Mouse (Mus musculus) adrenal gland, postnatal 36 days (tissue): Measurements from ENCODE around the gene Slc17a5. TPM values are rescaled to one million over a fixed set of nuclear protein-coding genes. Genes with fewer than 3 reads are reported as not detected.

Experiments
- total RNA-seq, 2 experiments: library from RNA; stranded (reverse); gene quantifications; 2 replicates each; pipeline ENCODE4 v1.2.3; 2021

The Slc17a5 gene
- total RNA-seq, 2 experiments from 2014 or later, result 7.4 to 16.4 TPM

Other genes starting within 250 kb of the Slc17a5 start
- gene Gsta2, start 232.3 kb downstream of the Slc17a5 start, total RNA-seq, result 1 to 10 TPM in 1 of 2 experiments, not detected in 1; 9.2 TPM
- gene Dppa5a, start 219.9 kb downstream of the Slc17a5 start, total RNA-seq, result not detected
- not detected for gene Ooep, start 209.3 kb downstream of the Slc17a5 start, total RNA-seq
- gene Ddx43, start 192.3 kb downstream of the Slc17a5 start, total RNA-seq, result not detected
- 1 to 10 TPM in 1 of 2 experiments, under 1 TPM in 1; 0.69 to 1.4 TPM for gene Cgas, start 144.8 kb downstream of the Slc17a5 start, total RNA-seq
- 10 to 100 TPM; 29.4 to 30.8 TPM for gene Mto1, start 139.8 kb downstream of the Slc17a5 start, total RNA-seq
- gene Gm17324, start 139.3 kb downstream of the Slc17a5 start, total RNA-seq, result under 1 TPM in 1 of 2 experiments, not detected in 1; 0.30 TPM
- 1,000 to 10,000 TPM; 6,718 to 6,967 TPM for gene Eef1a1, start 98.9 kb downstream of the Slc17a5 start, total RNA-seq
- under 1 TPM; 0.26 to 0.30 TPM for gene Cd109, start 27.5 kb upstream of the Slc17a5 start, total RNA-seq